Mouse (Mus musculus): ENCODE measurements around the gene Trmt13. TPM values are rescaled to one million over a fixed set of nuclear protein-coding genes. Genes with fewer than 3 reads are reported as not detected.
A peak's percentile ranks its signal among the peaks of the same experiment; 100 is the strongest.
"Not testable (repeated sequence)": the region's sequence is repeated elsewhere in the genome, so short reads cannot be mapped to it uniquely, and the experiment has no call there.

Gene Trmt13
- polyA plus RNA-seq (2015; fragmentation: Nextera tagmentation; extraction: Ambion mirVana): 29.5 and 31.1 TPM in 2 replicates

DNA sequence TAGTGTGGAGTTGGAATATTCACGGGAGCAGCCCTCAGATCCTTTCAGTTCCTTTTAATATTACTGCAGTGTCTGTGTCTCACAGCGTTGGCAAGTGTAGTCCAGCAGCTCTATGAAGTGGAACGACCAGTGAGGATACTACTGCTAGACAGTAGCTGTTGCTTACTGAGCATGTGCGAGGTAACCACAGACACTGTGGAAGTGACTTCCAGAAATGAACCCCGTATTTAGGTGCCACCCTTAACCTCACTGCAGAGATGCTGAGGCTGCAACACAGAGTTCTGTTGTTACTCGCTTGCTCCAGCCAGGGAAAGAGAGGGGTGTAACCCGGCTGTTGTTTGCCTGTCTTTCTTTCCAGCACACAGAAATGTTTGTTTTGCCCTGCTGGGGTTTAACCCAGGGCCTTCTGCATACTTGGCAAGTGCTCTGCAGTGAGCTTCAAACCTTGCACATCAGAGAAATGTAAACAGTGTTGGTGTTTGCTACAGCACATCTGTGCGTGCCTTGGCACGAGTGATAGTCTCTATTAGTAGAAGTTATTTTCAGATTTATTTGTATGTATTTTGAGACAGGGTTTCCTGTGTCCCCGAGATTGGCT is at the start of gene Trmt13:
TSS of gene Trmt13 (minus strand) at position 293 of the 598 bp plus-strand sequence.
- peaks cover 50% of the 10 kb centered on the region for H3K36me3 ChIP-seq
- no peak within 1 kb of the TSS; the same call in 1 of the 2 replicates for H3K27ac ChIP-seq (replicated peaks)
- ATAC-seq (ENCODE audit: insufficient number of reproducible peaks, low FRiP score, low TSS enrichment, low read depth): peak; percentile 63; the same call in 1 of the 2 replicates

DNA sequence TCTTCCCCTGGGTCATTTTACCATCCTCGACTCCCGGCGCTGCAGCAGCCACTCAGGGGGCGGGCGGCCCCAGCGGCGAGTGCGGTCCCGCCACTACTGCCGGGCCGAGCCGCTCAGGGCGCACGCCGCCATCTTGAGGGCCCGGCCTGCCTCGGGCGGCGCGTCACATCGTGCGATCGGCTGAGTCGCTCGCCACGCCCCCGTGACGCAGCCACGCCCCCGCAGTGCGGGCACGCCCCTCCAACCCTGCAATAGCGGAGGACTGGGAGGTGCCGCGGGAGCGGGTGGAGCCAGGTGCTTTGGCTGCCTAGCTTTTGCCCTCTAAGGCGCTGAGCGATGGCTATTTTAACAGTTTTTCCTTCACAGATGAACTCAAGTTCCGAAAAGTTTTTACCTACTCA is 48.1 kb upstream of the Trmt13 start, which contains the start of gene Mfsd14a:
TSS of gene Mfsd14a (minus strand) at position 215 of the 401 bp plus-strand sequence.
- peak; percentile 100 for ATAC-seq (ENCODE audit: insufficient number of reproducible peaks, low FRiP score, low TSS enrichment, low read depth)
- Histone ChIP-seq H3K4me3 (replicated peaks) (peak within 1 kb of the TSS; percentile 94), H3K9ac (peak within 1 kb of the TSS; percentile 97), H3K9me3 (replicated peaks) (no peaks in the 10 kb centered on the region), H3K27ac (replicated peaks) (peak within 1 kb of the TSS; percentile 95), H3K4me1 (peaks cover 29% of the 10 kb centered on the region), H3K36me3 (no peaks in the 10 kb centered on the region), H3K27me3 (no peaks in the 10 kb centered on the region), H3K4me2 (replicated peaks) (peak within 1 kb of the TSS; percentile 63)
- WGBS: under 1% methylated on average over 38 of the region's 39 CpGs

More for the DNA sequence above, at the start of gene Trmt13:
- Histone ChIP-seq H3K9ac (no peak within 1 kb of the TSS), H3K4me3 (replicated peaks) (no peak within 1 kb of the TSS), H3K4me1 (no peaks in the 10 kb centered on the region), H3K9me3 (replicated peaks) (no peaks in the 10 kb centered on the region), H3K4me2 (replicated peaks) (no peak within 1 kb of the TSS), H3K27me3 (no peaks in the 10 kb centered on the region)
- 76% methylated on average over 10 of the region's 10 CpGs for WGBS

DNA sequence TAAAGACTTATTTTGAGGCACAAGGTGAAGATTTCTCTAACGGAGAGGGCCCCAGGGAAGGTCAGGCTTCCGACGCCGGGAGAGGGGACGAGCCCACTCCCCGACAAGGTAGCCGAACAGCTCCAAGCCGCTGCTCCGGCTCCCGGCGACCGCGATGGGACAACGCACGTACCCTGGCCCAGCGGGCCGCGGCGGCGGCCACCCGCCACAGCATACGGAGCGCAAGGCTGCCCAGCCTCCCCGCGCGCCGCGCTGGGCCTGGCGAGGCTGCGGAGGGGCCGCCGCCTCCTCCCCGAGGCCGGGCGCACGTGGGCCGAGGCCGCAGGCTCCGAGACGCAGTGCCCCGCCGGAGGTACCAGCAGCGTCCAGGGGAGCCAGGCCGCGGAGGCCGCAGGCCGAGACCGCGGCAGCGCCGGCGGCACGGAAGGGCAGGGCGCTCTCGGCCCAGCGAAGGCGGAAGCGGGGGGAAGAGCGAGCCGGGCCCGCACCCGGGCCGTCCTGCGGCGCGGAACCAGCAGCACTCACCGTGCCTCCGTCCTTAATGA is 47.6 kb upstream of the Trmt13 start:
- Histone ChIP-seq H3K36me3 (no peaks in the 10 kb centered on the region), H3K9ac (peak overlapping the region; percentile 97), H3K27me3 (no peaks in the 10 kb centered on the region), H3K4me1 (peaks cover 35% of the 10 kb centered on the region), H3K9me3 (replicated peaks) (no peaks in the 10 kb centered on the region), H3K4me3 (replicated peaks) (peak overlapping the region; percentile 94), H3K27ac (replicated peaks) (peak overlapping the region; percentile 95), H3K4me2 (replicated peaks) (peak overlapping the region; percentile 58)
- peak; percentile 84 for ATAC-seq (ENCODE audit: insufficient number of reproducible peaks, low FRiP score, low TSS enrichment, low read depth)
- under 1% methylated on average over 53 of the region's 68 CpGs for WGBS

DNA sequence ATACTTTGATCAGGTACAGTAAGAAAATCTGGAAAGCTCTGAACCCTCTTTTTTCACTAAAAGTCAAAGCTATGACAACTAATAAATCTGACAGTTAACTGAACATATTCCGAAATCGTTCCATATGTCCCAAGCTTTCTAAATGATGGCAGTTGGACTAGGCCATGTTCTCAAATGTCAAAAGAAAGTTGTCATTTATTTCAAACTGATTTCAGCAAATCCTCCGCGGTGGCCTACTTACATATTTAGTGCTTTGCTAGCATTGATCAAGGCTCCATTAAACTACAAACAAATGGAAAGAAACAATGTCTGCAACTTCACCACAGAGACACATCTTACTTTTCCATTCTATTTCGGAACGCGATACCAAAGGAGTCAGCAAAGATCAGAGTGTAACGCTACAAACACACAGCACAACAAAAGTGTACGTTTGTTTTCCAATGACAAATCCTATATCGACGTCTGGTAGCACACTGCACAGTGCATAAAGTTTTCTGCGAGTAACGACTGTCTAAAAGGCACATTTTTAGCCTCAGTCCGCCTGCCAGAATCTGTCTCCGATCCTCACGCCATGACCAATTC is 47.0 kb upstream of the Trmt13 start:
- Histone ChIP-seq H3K9me3 (replicated peaks) (no peaks in the 10 kb centered on the region), H3K9ac (peak overlapping the region; percentile 97), H3K27me3 (no peaks in the 10 kb centered on the region), H3K27ac (replicated peaks) (peak overlapping the region; percentile 95), H3K4me1 (peaks cover 36% of the 10 kb centered on the region), H3K4me3 (replicated peaks) (peak overlapping the region; percentile 94), H3K4me2 (replicated peaks) (peak overlapping the region; percentile 58), H3K36me3 (no peaks in the 10 kb centered on the region)
- WGBS: 2% methylated on average over 16 of the region's 16 CpGs
- no peak for ATAC-seq (ENCODE audit: insufficient number of reproducible peaks, low FRiP score, low TSS enrichment, low read depth)

DNA sequence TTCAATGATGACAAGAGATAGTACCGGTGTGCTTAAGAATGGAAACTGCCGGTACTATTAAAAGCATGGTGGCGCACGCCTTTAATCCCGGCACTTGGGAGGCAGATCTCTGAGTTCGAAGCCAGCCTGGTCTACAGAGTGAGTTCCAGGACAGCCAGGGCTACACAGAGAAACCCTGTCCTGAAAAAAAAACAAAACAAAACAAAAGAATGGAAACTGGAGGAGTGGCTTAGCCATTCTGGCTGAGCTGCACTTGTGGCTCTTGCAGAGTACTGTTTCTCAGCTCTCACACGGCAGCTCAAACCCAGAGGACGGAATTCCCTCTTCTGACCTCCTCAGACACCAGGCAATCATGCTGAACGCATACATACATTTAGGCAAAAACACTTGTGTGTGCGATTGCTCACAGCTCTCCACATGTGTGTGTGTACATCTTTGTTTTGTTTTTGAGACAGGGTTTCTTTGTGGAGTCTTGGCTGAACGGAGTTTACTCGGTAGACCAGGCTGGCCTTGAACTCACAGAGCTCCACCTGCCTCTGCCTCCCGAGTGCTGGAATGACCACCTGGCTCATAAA is 45.6 kb upstream of the Trmt13 start:
- WGBS: 75% methylated on average over 13 of the region's 13 CpGs
- no peak for ATAC-seq (ENCODE audit: insufficient number of reproducible peaks, low FRiP score, low TSS enrichment, low read depth)
- H3K9me3 ChIP-seq (replicated peaks): no peaks in the 10 kb centered on the region
- peaks cover 36% of the 10 kb centered on the region for H3K4me1 ChIP-seq
- no peak overlapping the region for H3K27ac ChIP-seq (replicated peaks)
- H3K27me3 ChIP-seq: no peaks in the 10 kb centered on the region
- H3K4me2 ChIP-seq (replicated peaks): peak overlapping the region; percentile 58; the same call in 1 of the 2 replicates
- no peaks in the 10 kb centered on the region for H3K36me3 ChIP-seq
- H3K4me3 ChIP-seq (replicated peaks): no peak overlapping the region
- no peak overlapping the region for H3K9ac ChIP-seq

DNA sequence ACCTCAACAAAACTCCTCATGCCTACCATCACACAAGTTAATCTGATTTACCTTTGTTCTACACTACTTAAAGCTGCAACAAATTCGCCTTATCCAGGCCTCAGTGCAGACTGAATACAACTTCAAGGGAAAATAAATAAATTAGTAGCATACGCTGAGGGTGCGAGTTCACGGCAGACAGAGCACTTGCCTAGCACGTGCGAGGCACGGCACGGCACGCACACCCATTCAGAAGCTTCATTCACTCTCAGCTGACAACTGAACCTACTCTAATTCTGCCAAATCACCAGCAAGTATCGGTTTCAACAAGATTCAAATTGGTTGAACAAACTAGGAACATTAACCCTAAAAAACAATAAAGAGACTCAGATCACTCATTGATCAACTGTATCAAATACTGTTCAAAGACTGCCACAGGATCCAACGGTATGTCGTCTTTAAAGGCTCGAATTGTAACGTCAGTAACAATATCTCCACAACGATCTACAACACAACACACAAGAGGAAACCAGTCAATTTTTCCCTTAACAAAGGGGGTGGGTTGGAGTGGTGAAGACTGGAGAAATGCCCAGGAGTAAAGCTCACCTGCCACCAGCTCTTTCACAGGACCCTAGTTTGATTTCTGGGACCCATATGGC is 44.7 kb upstream of the Trmt13 start:
- no peak overlapping the region for H3K9ac ChIP-seq
- peaks cover 36% of the 10 kb centered on the region for H3K4me1 ChIP-seq
- H3K27me3 ChIP-seq: no peaks in the 10 kb centered on the region
- no peak overlapping the region for H3K4me2 ChIP-seq (replicated peaks)
- H3K4me3 ChIP-seq (replicated peaks): no peak overlapping the region
- no peak overlapping the region for H3K27ac ChIP-seq (replicated peaks)
- WGBS: 37% methylated on average over 15 of the region's 15 CpGs
- no peak for ATAC-seq (ENCODE audit: insufficient number of reproducible peaks, low FRiP score, low TSS enrichment, low read depth)
- H3K9me3 ChIP-seq (replicated peaks): no peaks in the 10 kb centered on the region
- H3K36me3 ChIP-seq: no peaks in the 10 kb centered on the region

DNA sequence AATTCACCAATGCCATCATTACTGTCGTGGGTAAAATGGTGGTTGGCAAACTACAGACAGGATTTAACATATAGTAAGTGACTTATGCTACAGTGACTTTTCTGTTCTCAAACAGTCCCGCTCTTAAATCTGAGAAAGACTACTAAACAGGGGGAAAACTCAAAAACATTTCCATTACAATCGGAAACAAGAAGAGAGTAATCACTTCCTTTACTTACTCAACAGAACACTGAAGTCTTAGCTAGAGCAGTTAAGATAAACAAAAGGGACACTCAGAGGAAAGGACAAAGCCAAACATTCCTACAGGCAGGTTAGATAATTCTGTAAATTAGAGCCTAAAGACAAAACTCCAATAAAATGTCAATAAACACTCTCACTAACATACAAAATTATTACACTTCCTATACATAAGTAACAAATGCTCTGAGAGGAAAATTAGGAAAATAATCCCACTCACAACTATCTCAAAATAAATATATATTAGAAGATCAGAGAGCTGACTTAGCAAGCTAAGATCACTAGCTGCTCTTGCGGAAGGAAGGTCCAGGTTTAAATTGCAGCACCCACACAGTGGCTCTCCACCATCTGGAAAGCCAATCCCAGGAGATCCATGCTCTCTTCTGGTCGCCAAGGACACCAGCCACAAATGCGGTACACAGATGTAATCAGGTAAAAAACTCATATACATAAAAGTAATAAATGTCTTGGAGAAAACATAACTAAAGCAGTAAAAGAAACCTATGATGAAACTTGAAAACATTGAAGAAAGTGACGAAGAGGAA is 42.0 kb upstream of the Trmt13 start:
- Histone ChIP-seq H3K4me1 (peaks cover 31% of the 10 kb centered on the region), H3K9me3 (replicated peaks) (no peaks in the 10 kb centered on the region), H3K27ac (replicated peaks) (no peak overlapping the region), H3K4me2 (replicated peaks) (no peak overlapping the region), H3K27me3 (no peaks in the 10 kb centered on the region), H3K4me3 (replicated peaks) (no peak overlapping the region), H3K36me3 (no peaks in the 10 kb centered on the region), H3K9ac (no peak overlapping the region)
- WGBS: 78% methylated on average over 7 of the region's 7 CpGs
- no peak for ATAC-seq (ENCODE audit: insufficient number of reproducible peaks, low FRiP score, low TSS enrichment, low read depth)

DNA sequence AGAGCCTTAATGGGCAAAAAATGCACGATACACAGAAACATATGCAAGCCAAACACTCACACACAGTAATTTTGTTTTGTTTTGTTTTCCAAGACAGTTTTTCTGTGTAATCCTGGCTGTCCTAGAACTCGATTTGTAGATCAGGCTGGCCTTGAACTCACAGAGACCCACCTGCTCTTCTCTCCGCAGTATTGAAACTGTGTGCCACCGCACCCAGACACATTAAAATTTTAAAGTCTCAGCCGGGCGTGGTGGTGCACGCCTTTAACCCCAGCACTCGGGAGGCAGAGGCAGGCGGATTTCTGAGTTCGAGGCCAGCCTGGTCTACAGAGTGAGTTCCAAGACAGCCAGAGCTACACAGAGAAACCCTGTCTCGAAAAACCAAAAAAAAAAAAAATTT is 39.7 kb upstream of the Trmt13 start:
- 92% methylated on average over 11 of the region's 11 CpGs for WGBS
- H3K27ac ChIP-seq (replicated peaks); ATAC-seq (ENCODE audit: insufficient number of reproducible peaks, low FRiP score, low TSS enrichment, low read depth); H3K9me3 ChIP-seq (replicated peaks); H3K4me3 ChIP-seq (replicated peaks); H3K9ac ChIP-seq; H3K27me3 ChIP-seq; H3K36me3 ChIP-seq; H3K4me2 ChIP-seq (replicated peaks): not testable (repeated sequence)
- peaks cover 13% of the 10 kb centered on the region for H3K4me1 ChIP-seq

DNA sequence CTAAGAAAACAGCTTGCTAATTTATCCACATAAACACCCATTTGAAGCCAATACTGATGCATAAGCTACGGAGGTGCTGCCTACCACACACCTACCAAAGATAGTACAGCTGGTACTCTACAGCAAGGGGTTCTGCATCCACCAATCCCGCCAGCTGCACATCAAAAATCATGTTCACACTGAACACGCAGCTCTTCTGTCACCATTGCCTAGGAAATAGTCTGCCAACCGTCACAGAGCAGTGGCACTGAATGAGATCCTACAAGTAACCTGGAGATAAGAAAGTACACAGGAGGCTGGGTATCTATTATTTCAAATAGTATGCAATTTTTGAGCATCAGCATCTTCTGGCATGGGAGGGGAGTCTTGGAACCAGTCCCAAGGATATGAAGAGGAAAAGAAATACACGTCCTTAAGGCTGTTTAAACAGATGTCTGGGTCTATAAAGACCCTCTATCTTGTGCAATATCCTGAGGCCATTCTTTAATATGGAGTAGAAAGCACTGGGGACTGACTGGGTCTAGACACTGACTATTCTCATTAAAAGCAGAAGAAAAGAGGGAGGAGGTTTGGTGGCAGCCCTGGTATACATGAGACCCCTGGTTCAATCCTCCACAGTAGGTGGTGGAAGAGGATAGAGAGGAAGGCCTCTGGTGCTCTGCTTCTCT is 39.0 kb upstream of the Trmt13 start:
- 71% methylated on average over 5 of the region's 5 CpGs for WGBS
- peaks cover 6% of the 10 kb centered on the region; the same call in 1 of the 2 replicates for H3K36me3 ChIP-seq
- no peaks in the 10 kb centered on the region for H3K27me3 ChIP-seq
- no peak overlapping the region for H3K9ac ChIP-seq
- H3K4me2 ChIP-seq (replicated peaks): no peak overlapping the region
- ATAC-seq (ENCODE audit: insufficient number of reproducible peaks, low FRiP score, low TSS enrichment, low read depth): no peak
- no peak overlapping the region for H3K4me3 ChIP-seq (replicated peaks)
- no peaks in the 10 kb centered on the region for H3K9me3 ChIP-seq (replicated peaks)
- H3K27ac ChIP-seq (replicated peaks): no peak overlapping the region
- peaks cover 9% of the 10 kb centered on the region; the same call in 1 of the 2 replicates for H3K4me1 ChIP-seq

DNA sequence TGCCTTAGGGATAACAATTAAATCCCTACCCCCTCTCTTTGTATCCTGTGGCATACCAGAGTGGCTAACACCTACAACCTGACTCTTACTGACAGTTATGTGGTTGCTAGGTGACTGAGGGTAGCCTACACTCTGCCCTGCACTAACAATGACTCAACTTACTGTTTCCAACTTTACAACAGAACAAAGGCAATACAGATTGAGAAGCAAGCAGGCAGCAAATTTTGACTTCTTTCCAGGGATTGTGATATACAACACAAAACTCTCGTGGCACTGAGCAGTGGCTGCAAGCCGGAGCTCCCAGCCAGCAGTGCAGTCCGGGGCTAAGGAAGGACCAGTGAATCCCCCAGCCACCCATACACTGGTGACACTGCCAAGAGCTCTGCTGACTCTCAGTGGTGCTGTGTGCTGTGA is 37.7 kb upstream of the Trmt13 start:
- Histone ChIP-seq H3K27me3 (no peaks in the 10 kb centered on the region), H3K4me2 (replicated peaks) (no peak overlapping the region), H3K27ac (replicated peaks) (no peak overlapping the region), H3K4me1 (0 out of 2 replicates have a peak, but pooled peaks cover 2% of the 10 kb centered on the region), H3K9ac (no peak overlapping the region), H3K4me3 (replicated peaks) (no peak overlapping the region), H3K36me3 (peaks cover 13% of the 10 kb centered on the region; the same call in 1 of the 2 replicates), H3K9me3 (replicated peaks) (no peaks in the 10 kb centered on the region)
- 74% methylated on average over 3 of the region's 3 CpGs for WGBS
- no peak for ATAC-seq (ENCODE audit: insufficient number of reproducible peaks, low FRiP score, low TSS enrichment, low read depth)
